Mouse (Mus musculus) adrenal gland, adult (tissue): ENCODE measurements at regions not wholly inside any gene's neighbourhood (a gene's known extent, or its start where the extent isn't known, plus 50 kb on each side); places are given as distances from the start of the nearest gene placed in this dataset.

ENCODE experiments used
- DNase-seq, 2 experiments: peaks; one replicate each; pipeline ENCODE4 v3.0.0; 2022 to 2023; ENCODE audit warnings: low spot score in 1 of 2; ENCODE audit not compliant: inconsistent age in 2 of 2

DNA sequence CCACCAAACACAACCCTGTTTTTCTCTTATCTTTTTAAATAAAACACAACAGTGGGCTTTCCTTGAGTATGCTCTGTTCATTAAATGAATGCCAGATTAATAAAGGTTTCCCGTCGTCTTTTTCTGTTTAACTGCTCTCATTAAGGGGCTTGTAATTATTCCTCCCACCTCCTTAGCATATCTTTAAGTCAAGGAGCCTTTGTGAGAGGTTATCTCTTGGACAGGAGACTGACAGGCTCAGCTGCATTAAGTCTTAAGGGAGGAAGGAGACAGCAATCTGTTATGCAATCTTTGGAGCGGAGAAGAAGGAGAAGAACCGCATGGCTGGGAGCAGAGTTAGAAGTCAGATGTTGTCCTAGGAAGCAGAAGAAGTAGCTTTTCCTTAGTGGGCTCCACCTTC, 111.3 kb upstream of the Syt6 start:
- no peak for DNase-seq

DNA sequence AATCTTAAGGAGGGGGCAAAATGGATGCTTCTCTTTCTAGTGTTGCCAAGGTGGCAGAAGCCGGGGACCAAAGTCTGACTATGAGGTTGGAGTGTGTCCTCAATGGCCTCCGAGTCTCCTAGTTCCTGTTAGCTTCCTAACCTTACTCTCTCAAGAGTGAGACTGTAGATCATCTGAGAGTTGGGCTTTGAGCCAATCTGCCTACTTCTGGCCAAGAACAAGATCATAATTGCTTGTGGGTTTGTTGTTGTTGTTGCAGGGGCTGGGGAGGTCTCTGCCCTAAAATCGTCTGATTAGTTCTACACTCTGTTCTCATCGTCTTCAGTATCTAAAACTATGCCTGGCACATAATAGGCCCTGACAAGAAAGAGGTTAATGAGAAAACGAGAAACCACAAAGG, 110.8 kb upstream of the Syt6 start:
- DNase-seq = no peak

DNA sequence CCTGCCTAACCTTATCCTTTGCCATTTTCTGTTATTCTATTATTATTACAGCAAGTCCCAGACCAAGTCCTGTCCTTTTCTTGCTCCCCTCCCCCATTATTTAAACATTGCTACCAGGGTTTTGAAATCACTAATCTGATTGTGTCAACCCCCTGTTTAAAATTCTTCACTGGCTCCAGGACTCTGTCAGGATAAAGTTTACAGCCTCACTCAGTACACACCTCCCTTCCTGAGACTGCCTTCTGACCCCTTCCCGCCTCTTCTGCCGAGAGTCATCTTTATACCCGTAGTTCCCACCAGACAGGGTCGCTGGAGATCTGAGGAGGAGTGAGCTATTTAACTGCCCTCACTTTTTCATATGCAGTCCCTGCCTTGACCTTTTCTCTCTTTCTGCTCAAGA, 110.3 kb upstream of the Syt6 start:
- DNase-seq = no peak

DNA sequence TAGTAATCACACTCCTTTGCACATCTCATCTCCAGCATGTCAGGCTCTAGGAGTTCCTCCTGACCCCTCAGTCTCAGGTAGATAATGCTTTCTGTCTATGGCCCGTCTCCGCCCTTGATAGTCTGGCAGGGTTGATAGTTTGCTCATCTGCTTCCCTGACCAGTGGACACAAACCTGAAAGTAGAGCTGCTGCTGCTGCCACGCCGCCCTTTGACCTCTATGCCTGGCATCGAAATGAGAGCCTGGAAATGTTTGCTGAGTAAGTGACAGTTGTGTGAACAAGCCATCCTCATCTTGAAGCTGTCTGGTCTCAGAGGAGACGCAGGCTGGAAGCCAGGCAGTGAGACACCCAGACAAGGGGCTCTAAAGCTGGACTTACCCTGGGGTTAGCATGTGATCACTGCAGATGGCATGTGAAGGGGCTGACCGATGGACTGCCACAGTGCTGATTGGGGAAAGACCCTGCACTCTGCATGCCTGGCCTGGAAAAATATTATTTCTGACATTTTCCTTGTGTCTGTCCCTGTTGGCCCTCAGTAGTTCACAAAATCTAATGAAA, 109.8 kb upstream of the Syt6 start:
- DNase-seq = no peak

DNA sequence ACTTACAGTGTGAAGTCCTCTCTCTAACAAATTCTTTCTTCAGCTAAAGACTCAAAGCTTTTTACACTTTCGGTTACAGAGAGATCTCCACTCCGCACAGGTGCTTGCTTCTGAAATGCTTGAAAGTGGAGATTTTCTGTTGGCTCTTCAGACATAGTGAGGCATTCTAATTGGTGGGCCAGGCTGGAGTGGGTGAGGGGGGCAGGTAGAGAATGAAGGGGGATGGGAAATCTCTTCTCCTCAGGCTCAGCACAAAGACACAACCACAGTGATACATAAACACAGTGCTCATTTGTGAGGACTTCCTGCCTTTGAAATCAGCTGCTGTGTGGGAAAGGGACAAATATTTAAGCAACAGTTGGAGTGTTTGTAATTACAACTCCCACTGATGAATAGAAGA, 109.1 kb upstream of the Syt6 start:
- no peak for DNase-seq

DNA sequence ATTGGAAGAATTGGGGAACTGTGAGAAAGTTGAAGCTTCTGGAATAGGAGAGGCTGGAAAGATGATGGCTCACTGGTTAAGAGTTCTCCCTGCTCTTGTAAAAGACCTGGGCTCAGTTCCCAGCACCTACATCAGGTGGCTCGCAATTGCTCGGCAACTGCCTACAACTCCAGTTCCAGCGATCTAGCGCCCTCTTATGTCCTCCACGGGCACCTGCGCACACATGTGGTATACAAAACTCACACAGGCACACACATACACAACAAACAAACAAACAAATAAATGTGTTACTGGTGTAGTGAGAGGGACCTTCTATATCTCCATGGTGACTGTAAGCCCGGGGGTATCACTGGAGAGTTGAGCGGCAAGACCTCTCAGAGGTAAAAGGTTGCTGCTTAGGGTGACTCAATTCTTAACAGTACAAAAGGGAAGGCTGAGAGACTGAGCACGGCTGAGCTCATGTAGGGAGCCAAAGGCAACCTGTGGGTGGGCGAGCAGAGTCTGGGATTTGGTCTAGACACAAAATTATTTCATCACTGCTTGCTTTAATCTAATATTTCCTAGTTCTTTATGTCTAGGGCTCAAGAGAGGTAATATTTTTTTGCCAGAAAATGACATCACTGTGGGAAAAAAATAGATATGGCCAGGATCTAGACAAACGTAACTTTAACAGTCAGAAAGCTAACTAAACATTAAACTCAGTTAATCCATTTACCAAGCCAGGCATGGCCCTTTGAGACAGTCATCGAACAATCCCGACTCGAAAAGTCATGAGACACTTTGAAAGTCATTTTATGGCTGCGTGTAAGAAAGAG, 104.2 kb upstream of the Syt6 start:
- DNase-seq = no peak

DNA sequence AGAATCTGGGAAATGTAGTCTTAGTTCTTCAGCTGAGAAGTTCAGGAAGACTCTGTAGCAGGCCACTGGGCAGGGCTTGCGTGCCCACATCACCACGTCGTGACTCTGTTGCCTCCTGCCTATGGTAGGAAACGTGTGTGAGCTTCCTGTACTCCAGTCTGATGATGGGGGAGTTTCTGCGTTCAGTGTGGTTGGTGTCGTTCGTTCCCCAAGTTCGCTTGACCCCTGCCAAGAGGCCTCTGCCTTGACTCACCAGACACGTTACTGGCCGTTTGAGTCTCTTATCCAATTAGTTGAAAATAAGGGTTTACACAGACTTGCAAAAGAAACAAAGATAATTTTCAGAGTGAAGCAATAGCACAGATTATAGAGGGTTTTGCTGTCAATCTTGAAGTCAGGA, 102.4 kb upstream of the Syt6 start:
- DNase-seq = no peak

DNA sequence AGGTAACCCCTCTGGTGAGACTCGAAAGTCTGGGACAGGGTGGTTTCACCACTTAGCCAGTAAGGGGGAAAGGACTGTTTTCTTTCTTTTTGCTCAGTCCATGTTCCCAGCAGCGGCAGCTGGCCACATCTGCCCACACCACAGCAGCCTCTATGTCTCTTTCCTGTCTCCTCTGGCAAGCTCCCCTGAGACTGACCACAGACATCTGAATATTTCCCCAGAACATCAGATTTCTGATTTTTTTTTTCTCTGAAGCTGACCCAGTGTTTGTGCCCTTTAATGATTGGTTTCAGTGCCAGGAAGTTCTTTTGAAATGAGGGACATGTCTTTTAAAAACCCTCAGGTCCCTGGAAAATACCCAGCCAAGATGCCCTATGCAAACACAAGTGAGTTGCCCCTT, 101.7 kb upstream of the Syt6 start:
- no peak for DNase-seq

DNA sequence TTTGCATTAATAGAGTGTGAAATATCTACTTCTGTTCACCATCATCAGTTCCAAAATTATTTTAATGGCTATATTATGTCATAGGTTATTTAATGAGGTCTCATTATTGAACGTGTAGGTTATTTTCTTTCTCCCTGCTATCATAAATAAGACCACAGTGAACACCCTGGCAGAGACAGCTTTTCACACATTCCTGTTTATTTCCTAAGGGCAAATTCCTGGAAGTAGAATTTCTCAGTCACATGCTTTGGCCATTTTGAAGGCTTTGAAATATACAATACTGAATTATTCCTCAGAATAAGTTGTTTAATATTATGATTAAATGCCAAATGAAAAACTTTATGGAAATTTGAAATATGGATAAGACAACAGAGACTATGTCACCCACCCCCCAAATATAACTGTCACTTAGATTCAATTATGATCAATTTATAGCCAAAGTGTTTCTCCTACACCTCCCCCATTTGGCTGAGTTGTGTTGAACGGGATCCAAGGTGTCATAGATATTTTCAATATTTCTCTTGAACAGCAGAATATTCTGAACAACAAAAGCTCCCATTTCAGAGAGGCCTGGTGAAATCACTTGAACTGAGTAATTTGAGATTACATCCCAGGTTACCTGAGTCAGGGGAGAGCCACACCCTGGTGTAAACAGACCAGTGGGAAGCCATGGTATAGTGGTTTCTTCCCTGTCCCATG, 95.0 kb upstream of the Syt6 start:
- no peak for DNase-seq

DNA sequence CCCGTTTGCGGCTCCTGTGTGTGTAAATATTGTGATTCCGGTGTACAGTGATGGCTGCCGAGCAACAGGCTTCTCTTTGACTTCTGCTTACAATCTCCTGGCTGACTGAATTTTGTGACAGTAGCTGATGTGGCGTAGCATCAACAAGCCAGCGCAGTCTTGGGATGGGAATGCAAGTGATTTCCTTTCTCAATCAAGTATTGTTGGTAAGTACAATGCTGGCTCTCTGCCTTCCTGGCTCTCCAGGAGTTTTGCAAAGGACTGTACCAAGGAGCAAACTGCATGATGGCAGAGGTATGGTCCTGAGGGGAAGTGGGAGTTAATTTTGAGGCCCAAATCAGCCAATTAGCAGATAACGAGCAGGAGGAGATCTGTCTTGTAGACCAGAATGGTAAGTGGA, 94.4 kb upstream of the Syt6 start:
- no peak for DNase-seq

DNA sequence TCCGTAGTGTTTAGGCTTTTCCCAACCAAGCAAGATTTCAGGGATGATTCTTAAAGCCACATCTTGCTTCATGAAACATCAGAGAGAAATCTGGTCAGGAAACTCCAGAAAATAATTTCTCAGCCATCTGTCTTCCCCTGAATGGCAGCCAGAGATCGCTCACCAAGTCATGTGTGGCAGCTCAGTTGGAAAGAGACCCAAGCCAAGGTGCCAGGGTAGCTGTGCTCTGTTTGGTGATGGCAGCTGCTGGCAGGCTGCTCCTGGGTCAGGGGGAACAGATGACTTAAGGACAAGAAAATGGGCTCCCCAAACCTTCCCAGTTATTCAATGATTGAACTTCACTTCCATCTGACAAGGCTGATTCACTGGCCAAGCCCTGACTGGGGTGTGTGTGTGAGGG, 91.7 kb upstream of the Syt6 start:
- DNase-seq = no peak

DNA sequence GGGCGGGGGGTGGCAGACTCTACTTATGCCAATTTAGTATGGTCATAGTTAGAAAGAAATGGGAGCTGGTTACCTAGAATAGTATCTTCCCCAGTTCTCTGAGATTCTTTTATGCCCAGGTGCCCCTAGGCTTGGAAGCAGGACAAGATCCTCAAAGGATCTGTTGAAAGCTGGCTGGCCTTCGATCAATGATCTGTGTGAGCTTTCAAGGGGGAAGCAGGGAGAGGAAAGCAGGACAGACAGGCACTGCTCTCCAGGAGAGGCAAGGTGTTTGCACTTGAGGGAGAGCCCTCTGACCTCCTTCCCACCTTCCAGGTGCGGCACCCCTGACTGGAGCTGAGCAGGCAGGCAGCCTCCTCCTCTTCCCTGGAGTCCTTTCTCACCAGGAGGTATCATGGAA, 91.3 kb upstream of the Syt6 start:
- no peak for DNase-seq

DNA sequence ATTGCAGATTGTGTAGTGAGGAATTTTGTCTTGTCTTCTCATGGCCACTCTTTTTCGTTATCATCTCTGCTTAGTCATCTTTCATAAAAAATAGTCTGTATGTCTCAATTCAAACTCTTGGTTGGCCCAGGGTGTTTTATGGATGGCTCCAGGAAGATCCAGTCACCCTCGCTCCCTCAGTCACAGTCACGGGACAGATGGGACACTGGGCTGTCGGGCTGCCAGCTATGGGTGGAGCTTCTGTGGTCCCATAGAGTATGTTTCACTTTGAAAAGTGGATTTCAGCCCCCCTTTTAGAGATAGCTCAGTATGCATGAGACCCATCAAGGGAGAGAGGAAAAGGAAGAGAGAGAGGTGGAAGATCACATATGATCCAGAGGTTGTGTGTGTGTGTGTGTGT, 85.2 kb upstream of the Syt6 start:
- DNase-seq = peak; percentile 13 to 69

DNA sequence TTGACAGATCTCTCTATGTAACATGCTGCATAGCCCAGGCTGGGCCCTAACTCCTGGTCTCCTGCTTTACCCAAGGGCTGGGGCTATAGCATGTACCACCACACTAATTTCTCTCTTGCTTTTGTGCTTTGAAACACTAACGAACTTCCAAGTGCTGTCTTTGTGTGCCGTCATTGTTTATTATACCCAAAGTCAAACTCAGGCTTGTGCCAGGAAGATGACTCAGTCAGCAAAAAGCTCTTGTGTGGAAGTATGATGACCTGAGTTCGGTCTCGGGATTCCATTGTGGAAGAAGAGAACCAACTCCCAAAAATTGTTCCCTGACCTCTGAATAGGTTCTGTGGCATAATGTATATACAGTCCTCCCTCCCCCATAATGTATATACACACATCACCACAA, 84.1 kb upstream of the Syt6 start:
- no peak for DNase-seq

DNA sequence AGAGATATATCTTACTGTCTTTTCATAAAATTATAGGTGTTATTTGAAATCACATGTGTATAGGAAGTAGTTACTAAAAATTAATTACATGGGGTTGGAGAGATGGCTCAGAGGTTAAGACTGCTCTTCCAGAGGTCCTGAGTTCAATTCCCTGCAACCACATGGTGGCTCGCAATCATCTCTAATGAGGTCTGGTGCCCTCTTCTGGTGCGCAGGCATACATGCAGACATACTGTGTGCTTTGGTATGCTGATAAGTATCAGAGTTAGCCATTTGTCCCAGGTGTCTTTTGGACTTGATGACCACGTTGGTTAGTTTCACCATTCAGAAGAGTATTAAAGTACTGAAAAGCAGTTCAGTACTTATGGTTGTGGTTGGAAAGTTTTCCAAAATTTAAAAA, 82.8 kb upstream of the Syt6 start:
- DNase-seq = no peak

DNA sequence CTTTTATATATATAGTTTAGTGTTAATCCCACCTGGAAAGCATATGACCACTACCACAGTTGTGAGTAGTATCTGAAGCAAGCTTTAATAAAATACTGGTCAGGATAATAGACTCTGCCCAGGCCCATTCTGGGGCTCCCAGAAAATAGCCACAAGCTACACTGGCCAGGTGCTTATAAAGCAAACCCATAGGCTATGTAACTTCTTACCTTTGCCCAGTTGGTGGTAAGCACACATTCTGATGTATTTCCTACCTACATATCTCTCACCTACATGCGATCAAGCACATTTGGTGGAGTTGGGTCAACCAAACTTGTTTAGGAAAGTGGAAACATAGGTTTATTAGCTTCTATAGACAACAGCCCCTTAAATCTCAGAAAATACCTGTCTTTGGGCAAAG, 81.4 kb upstream of the Syt6 start:
- DNase-seq = no peak

DNA sequence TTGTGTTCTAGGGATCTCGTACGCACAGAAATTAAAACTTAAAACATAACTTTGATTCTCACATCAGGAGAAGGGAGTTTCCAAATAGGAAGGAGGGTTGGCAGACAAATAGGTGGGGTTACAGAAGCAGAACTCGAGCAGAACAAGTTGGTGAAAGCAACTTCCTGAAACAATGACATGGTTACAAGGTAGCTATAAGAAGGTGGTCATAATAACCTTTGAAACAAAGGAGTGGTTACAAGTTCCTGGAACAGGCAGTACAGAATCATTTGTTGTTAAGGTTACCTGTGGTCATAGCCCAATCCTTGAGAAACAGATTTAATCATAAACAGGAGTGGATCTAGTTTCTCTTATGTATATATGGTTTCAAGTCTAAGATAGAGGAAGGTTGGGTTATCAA, 81.0 kb upstream of the Syt6 start:
- DNase-seq = no peak

DNA sequence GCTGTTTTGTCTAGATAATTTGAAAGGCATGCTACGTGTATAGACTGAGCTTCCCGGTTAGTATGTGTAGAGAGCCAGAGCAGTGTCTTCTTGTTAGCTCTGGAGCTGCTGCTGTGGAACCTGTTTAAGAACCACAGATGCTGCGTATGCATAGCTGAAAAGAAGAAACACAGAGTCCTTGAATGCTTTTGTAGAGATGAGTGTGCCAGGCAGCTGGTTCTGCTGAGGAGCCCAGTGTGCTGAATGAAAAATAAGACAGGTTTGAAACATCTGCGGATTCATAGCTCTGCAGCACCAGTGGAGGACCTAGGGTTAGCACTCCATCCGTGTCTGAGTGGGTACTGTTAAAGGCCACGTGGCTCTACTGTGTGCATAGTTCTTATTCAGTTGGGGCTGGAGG, 78.9 kb upstream of the Syt6 start:
- DNase-seq = no peak

DNA sequence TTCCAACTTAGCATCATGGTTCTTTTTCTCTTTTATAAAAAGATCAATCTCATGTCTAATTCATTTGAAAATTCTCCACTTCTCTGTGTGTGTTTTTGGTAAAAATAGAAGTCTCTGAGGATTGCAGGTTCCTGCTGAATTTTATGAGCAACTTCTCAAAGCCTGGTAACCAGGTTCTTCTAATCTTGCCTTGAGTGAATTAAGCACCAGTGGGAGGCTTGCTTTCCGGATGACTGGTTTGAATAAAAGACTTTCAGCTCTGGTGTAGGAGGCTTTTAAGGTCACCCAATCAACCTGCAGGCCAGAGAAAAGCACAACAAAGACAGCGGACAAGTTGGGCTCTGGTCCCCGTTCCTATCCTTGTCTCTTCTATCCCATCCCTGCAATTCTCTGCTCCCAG, 78.3 kb upstream of the Syt6 start:
- no peak for DNase-seq

DNA sequence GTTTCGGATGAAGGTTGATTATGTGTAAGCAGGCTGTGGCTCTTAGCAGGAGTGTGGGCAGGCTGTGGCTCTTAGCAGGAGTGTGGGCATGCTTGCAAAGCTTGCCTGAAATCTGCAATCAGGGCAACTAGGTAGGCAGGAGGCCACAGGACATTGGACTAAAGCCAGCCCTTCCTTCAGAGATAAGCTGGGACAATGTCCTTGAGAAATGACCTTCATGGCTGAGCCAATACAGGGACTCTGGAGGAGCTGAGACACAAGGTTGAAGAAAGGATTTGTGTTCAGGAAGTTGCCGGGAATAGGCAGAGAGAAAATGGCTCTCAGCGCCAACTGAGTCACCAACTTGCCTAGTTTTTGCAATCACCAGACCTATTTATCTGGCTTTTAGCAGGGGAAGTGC, 77.3 kb upstream of the Syt6 start:
- peak; percentile 49 to 85 for DNase-seq

DNA sequence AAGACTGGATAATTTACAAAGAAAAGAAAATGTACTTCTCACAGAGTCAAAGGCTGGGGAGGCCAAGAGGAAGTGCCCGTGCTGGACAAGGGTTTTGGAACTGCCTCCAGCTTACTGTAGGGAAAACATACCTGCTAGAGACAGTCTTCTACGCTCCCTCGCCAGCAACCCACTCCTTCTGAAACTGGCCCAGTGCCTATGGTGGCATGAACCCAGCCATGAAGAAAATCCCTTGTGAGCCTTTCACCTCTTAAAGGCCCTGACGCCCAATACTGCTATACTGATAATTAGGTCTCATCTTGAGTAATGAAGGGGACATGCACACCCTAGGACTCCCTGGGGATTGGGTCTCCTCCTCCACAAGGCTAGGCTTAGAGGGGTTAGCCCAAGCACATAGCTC, 76.6 kb upstream of the Syt6 start:
- DNase-seq = no peak

DNA sequence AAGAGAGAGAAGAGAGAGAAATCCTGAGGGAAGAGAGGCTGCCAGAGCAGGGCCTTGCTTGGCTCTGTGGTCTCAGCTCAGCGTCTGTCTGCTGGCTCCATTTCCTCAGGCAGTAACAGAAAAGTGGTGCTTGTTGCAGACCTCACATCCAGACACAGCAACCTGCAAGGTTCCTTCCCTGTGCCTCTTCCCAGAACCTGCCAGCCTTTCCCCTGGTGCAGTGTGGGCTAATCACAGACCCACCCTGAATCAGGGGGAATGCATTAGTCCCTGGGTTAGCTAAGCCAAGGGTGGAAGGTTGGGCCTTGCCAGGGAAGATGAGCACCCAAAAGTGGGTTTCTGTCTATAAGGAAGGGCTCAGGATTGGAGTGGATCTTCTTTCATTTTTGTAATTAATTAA, 75.2 kb upstream of the Syt6 start:
- DNase-seq = no peak

DNA sequence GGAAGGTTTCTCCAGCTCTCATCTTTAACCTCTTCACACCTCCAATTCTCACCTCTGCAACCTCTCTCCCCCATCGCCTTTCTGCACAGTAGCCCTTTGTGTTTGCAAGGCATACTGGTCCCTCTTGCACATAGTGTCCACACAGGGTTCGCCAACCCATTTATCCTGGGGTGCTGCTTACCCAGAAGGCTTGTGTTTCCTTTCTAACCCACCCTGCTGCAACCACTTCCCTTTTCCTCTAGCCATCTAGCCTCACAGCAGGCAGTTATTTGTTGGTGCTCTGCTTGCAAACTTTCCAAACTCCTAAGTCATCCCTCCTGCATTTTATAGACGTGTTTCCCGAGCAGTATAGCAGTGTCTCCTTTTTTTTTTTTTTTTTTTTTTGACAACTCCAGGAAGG, 74.7 kb upstream of the Syt6 start:
- no peak for DNase-seq
